Mouse (Mus musculus) G1E (cell line): ENCODE measurements at regions not wholly inside any gene's neighbourhood (a gene's known extent, or its start where the extent isn't known, plus 50 kb on each side); places are given as distances from the start of the nearest gene placed in this dataset.

ENCODE experiments used
- CTCF ChIP-seq: IDR thresholded peaks from 2 replicates; pipeline ENCODE4 v1.5.1; 2012; ENCODE audit warnings: low read depth, low read length, inconsistent platforms, mixed read lengths
- GATA1 ChIP-seq: IDR thresholded peaks from 2 replicates; pipeline ENCODE4 v1.6.1; 2012; ENCODE audit warnings: borderline replicate concordance, low read length, inconsistent platforms, mixed read lengths
- POLR2AphosphoS5 ChIP-seq: IDR thresholded peaks from 2 replicates; pipeline ENCODE4 v1.6.1; 2012; ENCODE audit warnings: low read depth, low read length, inconsistent platforms; ENCODE audit not compliant: insufficient replicate concordance
- TAL1 ChIP-seq: conservative IDR thresholded peaks from 2 replicates; pipeline ENCODE4 v1.6.1; 2012; ENCODE audit warnings: low read depth, low read length, inconsistent platforms, mixed read lengths

- TF ChIP-seq CTCF (no peak), TAL1 (peak; percentile 77), GATA1 (no peak), POLR2AphosphoS5 (no peak)
Observed at GRCm38 (mm10) chr9:24038274-24038673, 59.5 kb upstream of the Npsr1 start.
